Mouse (Mus musculus) thymus, postnatal 4 days (tissue): ENCODE data around the gene Rin2.
"Not testable (repeated sequence)": the region's sequence is repeated elsewhere in the genome, so short reads cannot be mapped to it uniquely, and the experiment has no call there.

ENCODE experiments used
- DNase-seq: peaks from one replicate; pipeline ENCODE4 v3.0.0; 2021

Rin2 gene

GRCm38 (mm10) chr2:145684891-145685290, 9.9 kb downstream of the Rin2 start:
- DNase-seq: no peak

GRCm38 (mm10) chr2:145686017-145686416, 11.0 kb downstream of the Rin2 start:
- DNase-seq: no peak

- no peak for DNase-seq
Observed at GRCm38 (mm10) chr2:145691367-145692009, 16.5 kb downstream of the Rin2 start.

GRCm38 (mm10) chr2:145697160-145697559, 22.1 kb downstream of the Rin2 start:
- no peak for DNase-seq

- DNase-seq: peak; percentile 13
Observed at GRCm38 (mm10) chr2:145699414-145700071, 24.5 kb downstream of the Rin2 start.

- DNase-seq: no peak
Observed at GRCm38 (mm10) chr2:145700237-145700985, 25.4 kb downstream of the Rin2 start.

- no peak for DNase-seq
Observed at GRCm38 (mm10) chr2:145701605-145702335, 26.8 kb downstream of the Rin2 start.

GRCm38 (mm10) chr2:145704738-145705137, 29.7 kb downstream of the Rin2 start:
- DNase-seq: no peak

GRCm38 (mm10) chr2:145709727-145710389, 34.8 kb downstream of the Rin2 start:
- no peak for DNase-seq

GRCm38 (mm10) chr2:145711512-145711911, 36.5 kb downstream of the Rin2 start:
- DNase-seq: no peak

- no peak for DNase-seq
Observed at GRCm38 (mm10) chr2:145712026-145712425, 37.0 kb downstream of the Rin2 start.

- no peak for DNase-seq
Observed at GRCm38 (mm10) chr2:145717539-145717938, 42.5 kb downstream of the Rin2 start.

- no peak for DNase-seq
Observed at GRCm38 (mm10) chr2:145718624-145719183, 43.7 kb downstream of the Rin2 start.

GRCm38 (mm10) chr2:145720157-145720556, 45.1 kb downstream of the Rin2 start:
- no peak for DNase-seq

GRCm38 (mm10) chr2:145720743-145721142, 45.7 kb downstream of the Rin2 start:
- DNase-seq: no peak

- DNase-seq: not testable (repeated sequence)
Observed at GRCm38 (mm10) chr2:145722304-145722703, 47.3 kb downstream of the Rin2 start.

GRCm38 (mm10) chr2:145724288-145724687, 49.3 kb downstream of the Rin2 start:
- DNase-seq: no peak

- DNase-seq: no peak
Observed at GRCm38 (mm10) chr2:145729414-145729813, 54.4 kb downstream of the Rin2 start.

- no peak for DNase-seq
Observed at GRCm38 (mm10) chr2:145730189-145730880, 55.3 kb downstream of the Rin2 start.

GRCm38 (mm10) chr2:145730905-145731304, 55.9 kb downstream of the Rin2 start:
- no peak for DNase-seq

GRCm38 (mm10) chr2:145735079-145735478, 60.1 kb downstream of the Rin2 start:
- no peak for DNase-seq

GRCm38 (mm10) chr2:145736543-145736942, 61.5 kb downstream of the Rin2 start:
- no peak for DNase-seq
